Mouse (Mus musculus) limb, embryonic 14.5 days (tissue): ENCODE results near the gene Glra1. TPM values are rescaled to one million over a fixed set of nuclear protein-coding genes. Genes with fewer than 3 reads are reported as not detected.

Experiments
- ATAC-seq: fragments of 200-750 bp; cut with Nextera tagmentation; 2 replicates; pipeline ENCODE4 v1.8.0; 2017; ENCODE audit warnings: low read depth, moderate number of reproducible peaks, moderate TSS enrichment; ENCODE audit not compliant: low FRiP score
- DNase-seq: peaks from one replicate; pipeline ENCODE4 v3.0.0-alpha.2; 2015; ENCODE audit warnings: low spot score
- H3K27ac ChIP-seq: fragments of 300-500 bp; sonication (generic); replicated peaks from 2 replicates; pipeline ENCODE4 v1.5.1; 2014; ENCODE audit warnings: low read depth, mild to moderate bottlenecking, low read length, moderate library complexity, mixed read lengths
- H3K27me3 ChIP-seq: fragments of 300-500 bp; sonication (generic); 2 replicates; pipeline ENCODE4 v1.6.1; 2014; ENCODE audit warnings: low read length, mixed read lengths; ENCODE audit not compliant: control insufficient read depth, insufficient read depth
- H3K36me3 ChIP-seq: fragments of 300-500 bp; sonication (generic); 2 replicates; pipeline ENCODE4 v1.6.1; 2014; ENCODE audit warnings: mild to moderate bottlenecking, low read length, moderate library complexity, mixed read lengths; ENCODE audit not compliant: control insufficient read depth, insufficient read depth
- H3K4me1 ChIP-seq: fragments of 300-500 bp; sonication (generic); 2 replicates; pipeline ENCODE4 v1.6.1; 2014; ENCODE audit warnings: antibody characterized with exemption, low read length, mixed read lengths; ENCODE audit not compliant: control insufficient read depth, insufficient read depth
- H3K4me2 ChIP-seq: fragments of 300-500 bp; sonication (generic); replicated peaks from 2 replicates; pipeline ENCODE4 v1.6.1; 2014; ENCODE audit warnings: low read depth, mild to moderate bottlenecking, low read length, moderate library complexity; ENCODE audit not compliant: severe bottlenecking
- H3K4me3 ChIP-seq: fragments of 300-500 bp; sonication (generic); replicated peaks from 2 replicates; pipeline ENCODE4 v1.5.1; 2014; ENCODE audit warnings: low read length
- H3K9ac ChIP-seq: fragments of 300-500 bp; sonication (generic); 2 replicates; pipeline ENCODE4 v1.6.1; 2014; ENCODE audit warnings: mild to moderate bottlenecking, low read depth, low read length, moderate library complexity; ENCODE audit not compliant: severe bottlenecking
- H3K9me3 ChIP-seq: fragments of 300-500 bp; sonication (generic); 2 replicates; pipeline ENCODE4 v1.6.1; 2016; ENCODE audit warnings: low read length; ENCODE audit not compliant: control insufficient read depth
- POLR2A ChIP-seq: fragments of 200-500 bp; IDR thresholded peaks from 2 replicates; pipeline ENCODE4 v1.8.0; 2012; ENCODE audit warnings: inconsistent platforms, mild to moderate bottlenecking, moderate library complexity, borderline replicate concordance; ENCODE audit not compliant: insufficient read depth, insufficient read length; ENCODE audit errors: extremely low read depth
- WGBS: fragments of 180-500 bp; shearing (Covaris S2); extraction: QIAGEN DNeasy Blood & Tissue Kit; methylation state at CpG from one replicate; pipeline ENCODE4 v1.1.7; 2014; 5-methylcytosine and 5-hydroxymethylcytosine counted together
- polyA plus RNA-seq, 2 experiments: library from polyadenylated mRNA; depleted of rRNA in 1 of 2; stranded (reverse) in 1 of 2; unstranded in 1 of 2; fragments of >200 nt; fragmentation: Nextera tagmentation in 1 of 2; extraction: Ambion mirVana in 1 of 2; gene quantifications; 2 replicates each; pipeline versions ENCODE4 v1.2.1 to v1.2.3; 2012 to 2014

The Glra1 gene
- polyA plus RNA-seq, 2 experiments, result 0.03 TPM; not detected in 1

- no peak for TF ChIP-seq POLR2A
- no peak overlapping the region for H3K9ac ChIP-seq
- no peaks in the 10 kb centered on the region for H3K36me3 ChIP-seq
- ATAC-seq (no peak), DNase-seq (no peak)
- no peak overlapping the region for H3K27ac ChIP-seq
- no peaks in the 10 kb centered on the region for H3K4me1 ChIP-seq
- WGBS, result 5% methylated on average over 26 of the region's 26 CpGs
- H3K27me3 ChIP-seq, result peaks cover 13% of the 10 kb centered on the region
- no peaks in the 10 kb centered on the region for H3K9me3 ChIP-seq
- H3K4me3 ChIP-seq, result no peak overlapping the region
- no peak overlapping the region for H3K4me2 ChIP-seq
Observed at GRCm38 (mm10) chr11:55607066-55607807, 761 bp downstream of the Glra1 start.

- no peaks in the 10 kb centered on the region for H3K36me3 ChIP-seq
- no peaks in the 10 kb centered on the region for H3K9me3 ChIP-seq
- H3K27me3 ChIP-seq, result no peaks in the 10 kb centered on the region
- no peak overlapping the region for H3K27ac ChIP-seq
- no peak for TF ChIP-seq POLR2A
- H3K9ac ChIP-seq, result no peak overlapping the region
- no peak for DNase-seq
- ATAC-seq, result no peak
- no peak overlapping the region for H3K4me3 ChIP-seq
- no peak overlapping the region for H3K4me2 ChIP-seq
- H3K4me1 ChIP-seq, result no peaks in the 10 kb centered on the region
- 9% methylated on average over 11 of the region's 11 CpGs for WGBS
Observed at GRCm38 (mm10) chr11:55601447-55602065, 6.4 kb downstream of the Glra1 start.

- no peaks in the 10 kb centered on the region for H3K27me3 ChIP-seq
- TF ChIP-seq POLR2A, result no peak
- no peak overlapping the region for H3K4me2 ChIP-seq
- H3K9ac ChIP-seq, result no peak overlapping the region
- ATAC-seq, result no peak
- no peaks in the 10 kb centered on the region for H3K9me3 ChIP-seq
- no peak overlapping the region for H3K4me3 ChIP-seq
- no peaks in the 10 kb centered on the region for H3K36me3 ChIP-seq
- DNase-seq, result no peak
- 85% methylated on average over 1 of the region's 1 CpGs for WGBS
- H3K4me1 ChIP-seq, result no peaks in the 10 kb centered on the region
- H3K27ac ChIP-seq, result no peak overlapping the region
Observed at GRCm38 (mm10) chr11:55595726-55596125, 12.3 kb downstream of the Glra1 start.

GRCm38 (mm10) chr11:55594411-55594810 lies 13.6 kb downstream of the Glra1 start:
- no peak for ATAC-seq
- Histone ChIP-seq H3K27ac (no peak overlapping the region), H3K9me3 (no peaks in the 10 kb centered on the region), H3K4me1 (no peaks in the 10 kb centered on the region), H3K36me3 (no peaks in the 10 kb centered on the region), H3K4me2 (no peak overlapping the region), H3K4me3 (no peak overlapping the region), H3K9ac (no peak overlapping the region), H3K27me3 (no peaks in the 10 kb centered on the region)
- no peak for TF ChIP-seq POLR2A
- 77% methylated on average over 3 of the region's 3 CpGs for WGBS
- DNase-seq, result no peak

GRCm38 (mm10) chr11:55591194-55591593 lies 16.8 kb downstream of the Glra1 start:
- Histone ChIP-seq H3K36me3 (no peaks in the 10 kb centered on the region), H3K27ac (no peak overlapping the region), H3K27me3 (no peaks in the 10 kb centered on the region), H3K4me3 (no peak overlapping the region), H3K9me3 (no peaks in the 10 kb centered on the region), H3K4me1 (no peaks in the 10 kb centered on the region), H3K4me2 (no peak overlapping the region), H3K9ac (no peak overlapping the region)
- WGBS, result 52% methylated on average over 2 of the region's 2 CpGs
- no peak for ATAC-seq
- TF ChIP-seq POLR2A, result no peak
- DNase-seq, result no peak
